Comparison of ENCODE assay signal across 16 mouse cellular contexts in genomic region chr17:11029348-11029747, GRCm38 (mm10).
DNase-seq lines count a peak whose midpoint lies in the region; ATAC-seq and TF ChIP-seq lines count a peak whose summit lies in the region.
"Had no signal": no experiment of that assay in that cellular context is flagged by ENCODE, and none has a peak within 500 bp of the region (broad histone marks: within the 10 kb centered on the region; RNA-seq: fewer than 3 reads in every experiment).

No protein-coding gene starts in this region.

- ATAC-seq in midbrain, postnatal 0 days (ENCODE audit: low FRiP score) = no peak
- no peak for ATAC-seq in cerebellum, adult (ENCODE audit: insufficient number of reproducible peaks, low FRiP score, low TSS enrichment)
- ATAC-seq in megakaryocyte, adult 5-6 weeks (ENCODE audit: poor library complexity, severe bottlenecking) = no peak
- ATAC-seq: midbrain, embryonic 16.5 days had no signal

- no peaks in the 10 kb centered on the region for H3K27me3 ChIP-seq in heart, adult 2 months (ENCODE audit: control insufficient read depth, insufficient read depth, low read length)
- no peaks in the 10 kb centered on the region for H3K27me3 ChIP-seq in midbrain, postnatal 0 days (ENCODE audit: insufficient read depth, low read length)
- no peaks in the 10 kb centered on the region for H3K27me3 ChIP-seq in midbrain, embryonic 10.5 days (ENCODE audit: low read depth, poor library complexity, severe bottlenecking)
- H3K27me3 ChIP-seq: kidney, embryonic 15.5 days; liver, embryonic 13.5 days; neural tube, embryonic 12.5 days had no signal

- TF ChIP-seq CTCF in heart, adult 2 months (IDR thresholded peaks at IDR 0.05) = peak; percentile 16; the same call in 1 of the 2 replicates
- peak; percentile 50 for TF ChIP-seq CTCF in midbrain, postnatal 0 days (IDR thresholded peaks at IDR 0.05)

- H3K79me2 ChIP-seq in heart, adult 2 months (replicated peaks; ENCODE audit: control insufficient read depth, insufficient read depth, low read length) = no peaks in the 10 kb centered on the region

- H3K4me1 ChIP-seq in heart, adult 2 months (ENCODE audit: control insufficient read depth, insufficient read depth, low read length) = no peaks in the 10 kb centered on the region
- no peaks in the 10 kb centered on the region for H3K4me1 ChIP-seq in midbrain, postnatal 0 days (ENCODE audit: insufficient read depth, low read length)
- no peaks in the 10 kb centered on the region for H3K4me1 ChIP-seq in midbrain, embryonic 10.5 days
- H3K4me1 ChIP-seq: kidney, embryonic 15.5 days; liver, embryonic 13.5 days; neural tube, embryonic 12.5 days had no signal

- no peak overlapping the region for H3K9ac ChIP-seq in heart, adult 2 months (ENCODE audit: low read depth, low read length)
- no peak overlapping the region for H3K9ac ChIP-seq in midbrain, postnatal 0 days (replicated peaks; ENCODE audit: low read length, poor library complexity, severe bottlenecking)
- H3K9ac ChIP-seq: kidney, embryonic 15.5 days; liver, embryonic 13.5 days; neural tube, embryonic 12.5 days had no signal

- no peak for DNase-seq in heart, adult 2 months
- no peak for DNase-seq in heart, postnatal 36 days
- peak; percentile 8 for DNase-seq in midbrain, postnatal 0 days (ENCODE audit: low spot score)
- DNase-seq in midbrain, embryonic 10.5 days (ENCODE audit: low spot score) = no peak
- DNase-seq in R1 (ENCODE audit: low read depth, low spot score) = peak; percentile 55
- DNase-seq: cerebellum, adult 18-20 months; gastrocnemius, postnatal 36 days; heart, postnatal 4 days; liver, embryonic 13.5 days; right cerebral cortex, postnatal 14 days had no signal

- no peak overlapping the region for H3K27ac ChIP-seq in heart, adult 2 months
- H3K27ac ChIP-seq in midbrain, postnatal 0 days (ENCODE audit: low read depth, low read length) = no peak overlapping the region
- H3K27ac ChIP-seq in midbrain, embryonic 10.5 days (replicated peaks) = no peak overlapping the region
- H3K27ac ChIP-seq: kidney, embryonic 15.5 days; liver, embryonic 13.5 days; neural tube, embryonic 12.5 days had no signal

- intact Hi-C loops in heart, adult 2 months (cut with DNase I) = no loop called here
- intact Hi-C loops in heart, postnatal 36 days (cut with DNase I) = no loop called here

- no peak overlapping the region for H3K4me2 ChIP-seq in midbrain, postnatal 0 days (ENCODE audit: low read depth, low read length, poor library complexity, severe bottlenecking)
- H3K4me2 ChIP-seq: heart, embryonic 11.5 days; kidney, embryonic 15.5 days; liver, embryonic 13.5 days; neural tube, embryonic 12.5 days had no signal

- TF ChIP-seq POLR2A in heart, adult 2 months (IDR thresholded peaks at IDR 0.05; ENCODE audit: insufficient read depth, low read depth, low read length) = no peak

- no peak overlapping the region for H3K4me3 ChIP-seq in heart, adult 2 months
- no peak overlapping the region for H3K4me3 ChIP-seq in midbrain, postnatal 0 days (ENCODE audit: low read depth, low read length)
- H3K4me3 ChIP-seq in midbrain, embryonic 10.5 days = no peak overlapping the region
- H3K4me3 ChIP-seq: kidney, embryonic 15.5 days; liver, embryonic 13.5 days; neural tube, embryonic 12.5 days had no signal

- WGBS in heart, adult 2 months = 95% methylated on average over 4 of the region's 4 CpGs
- WGBS in midbrain, postnatal 0 days = 96% methylated on average over 4 of the region's 4 CpGs
- WGBS in midbrain, embryonic 10.5 days = 95% methylated on average over 4 of the region's 4 CpGs

- H3K36me3 ChIP-seq in heart, adult 2 months (ENCODE audit: control insufficient read depth, insufficient read depth, low read length) = no peaks in the 10 kb centered on the region
- no peaks in the 10 kb centered on the region for H3K36me3 ChIP-seq in midbrain, postnatal 0 days (ENCODE audit: insufficient read depth, low read length)
- no peaks in the 10 kb centered on the region for H3K36me3 ChIP-seq in midbrain, embryonic 10.5 days
- H3K36me3 ChIP-seq: kidney, embryonic 15.5 days; liver, embryonic 13.5 days; neural tube, embryonic 12.5 days had no signal

- no peaks in the 10 kb centered on the region for H3K9me3 ChIP-seq in midbrain, postnatal 0 days (ENCODE audit: low read length)
- no peaks in the 10 kb centered on the region for H3K9me3 ChIP-seq in midbrain, embryonic 10.5 days (replicated peaks)
- H3K9me3 ChIP-seq: kidney, embryonic 15.5 days; liver, embryonic 13.5 days; neural tube, embryonic 12.5 days had no signal

- TF ChIP-seq EP300 in heart, adult 2 months (IDR thresholded peaks at IDR 0.05; ENCODE audit: insufficient read depth, low read depth, low read length) = no peak

Comparison
In these comparisons a context has a peak if more than half of its experiments do, and no peak if none do; other contexts are left out.
1. DNase-seq: peak in midbrain, postnatal 0 days (single experiment) and R1 (single experiment); none in heart, adult 2 months (0 of 2), heart, postnatal 36 days (0 of 2) and midbrain, embryonic 10.5 days (single experiment).